In the genomic region with DNA sequence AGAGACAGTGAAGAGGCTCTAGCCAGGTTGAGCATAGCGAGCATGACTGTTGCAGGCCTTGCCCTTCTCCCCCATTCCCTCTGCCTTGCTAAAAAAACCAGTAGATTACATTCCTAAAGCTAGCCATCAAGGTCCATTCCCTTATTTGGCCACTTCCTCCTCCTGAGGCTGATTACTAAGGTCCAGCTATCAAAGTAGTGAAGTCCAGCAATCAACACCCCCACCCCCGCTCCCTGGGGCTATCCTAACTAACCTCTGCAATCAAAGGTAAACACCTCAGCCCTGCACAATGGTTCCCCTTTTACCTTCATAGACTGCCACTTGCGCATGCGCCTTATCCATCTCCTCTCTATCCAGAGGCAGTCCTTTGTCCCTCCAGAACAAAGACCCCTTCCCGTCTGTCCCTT, we compare ENCODE assay signal across 14 mouse cellular contexts.
A peak's percentile ranks its signal among the peaks of the same experiment; 100 is the strongest.
DNase-seq lines count a peak whose midpoint lies in the region; ATAC-seq and TF ChIP-seq lines count a peak whose summit lies in the region.
"Had no signal": no experiment of that assay in that cellular context is flagged by ENCODE, and none has a peak within 500 bp of the region (broad histone marks: within the 10 kb centered on the region; RNA-seq: fewer than 3 reads in every experiment).

No protein-coding gene starts in this region.

- H3K36me3 ChIP-seq in hindbrain, embryonic 10.5 days, result no peaks in the 10 kb centered on the region
- no peaks in the 10 kb centered on the region for H3K36me3 ChIP-seq in hindbrain, embryonic 12.5 days
- no peaks in the 10 kb centered on the region for H3K36me3 ChIP-seq in ES-Bruce4 (ENCODE audit: control insufficient read depth, insufficient read depth, low read length, poor library complexity, severe bottlenecking)
- H3K36me3 ChIP-seq in kidney, embryonic 15.5 days, result no peaks in the 10 kb centered on the region
- H3K36me3 ChIP-seq in thymus, adult 2 months (ENCODE audit: control insufficient read depth, insufficient read depth, low read length), result no peaks in the 10 kb centered on the region
- H3K36me3 ChIP-seq: G1E; limb, embryonic 12.5 days had no signal

- no peak overlapping the region for H3K4me2 ChIP-seq in hindbrain, embryonic 12.5 days (replicated peaks)
- no peak overlapping the region for H3K4me2 ChIP-seq in kidney, embryonic 15.5 days
- H3K4me2 ChIP-seq: limb, embryonic 12.5 days had no signal

- DNase-seq in hindbrain, embryonic 10.5 days (ENCODE audit: low spot score), result peak; percentile 41
- DNase-seq in adrenal gland, adult 2 months, result peak; percentile 58
- no peak for DNase-seq in thymus, adult 2 months
- DNase-seq in lung, postnatal 10 days, result no peak
- DNase-seq: heart, adult 11 months; right cerebral cortex, postnatal 4 days; thymus, postnatal 4 days had no signal

- H3K27me3 ChIP-seq in hindbrain, embryonic 10.5 days (ENCODE audit: insufficient read depth, poor library complexity, severe bottlenecking), result peaks cover 45% of the 10 kb centered on the region
- peaks cover 14% of the 10 kb centered on the region; the same call in 1 of the 2 replicates for H3K27me3 ChIP-seq in hindbrain, embryonic 12.5 days
- no peaks in the 10 kb centered on the region for H3K27me3 ChIP-seq in ES-Bruce4 (ENCODE audit: control insufficient read depth, insufficient read depth, low read length, poor library complexity, severe bottlenecking)
- peaks cover 38% of the 10 kb centered on the region for H3K27me3 ChIP-seq in kidney, embryonic 15.5 days
- no peaks in the 10 kb centered on the region for H3K27me3 ChIP-seq in thymus, adult 2 months (ENCODE audit: control insufficient read depth, insufficient read depth, low read length)

- peaks cover 24% of the 10 kb centered on the region; the same call in 1 of the 2 replicates for H3K4me1 ChIP-seq in hindbrain, embryonic 10.5 days (replicated peaks)
- no peaks in the 10 kb centered on the region for H3K4me1 ChIP-seq in hindbrain, embryonic 12.5 days
- peaks cover 2% of the 10 kb centered on the region for H3K4me1 ChIP-seq in ES-Bruce4 (ENCODE audit: control insufficient read depth, insufficient read depth, low read length)
- peaks cover 7% of the 10 kb centered on the region; the same call in 1 of the 2 replicates for H3K4me1 ChIP-seq in kidney, embryonic 15.5 days
- peaks cover 8% of the 10 kb centered on the region; the same call in 1 of the 2 replicates for H3K4me1 ChIP-seq in thymus, adult 2 months (replicated peaks; ENCODE audit: control insufficient read depth, insufficient read depth, low read length)
- H3K4me1 ChIP-seq: limb, embryonic 12.5 days had no signal

- peak overlapping the region; percentile 83 for H3K27ac ChIP-seq in hindbrain, embryonic 10.5 days
- H3K27ac ChIP-seq in hindbrain, embryonic 12.5 days, result no peak overlapping the region
- H3K27ac ChIP-seq in ES-Bruce4 (ENCODE audit: insufficient read depth, low read length), result peak overlapping the region; percentile 97
- no peak overlapping the region; the same call in 1 of the 2 replicates for H3K27ac ChIP-seq in kidney, embryonic 15.5 days
- H3K27ac ChIP-seq in thymus, adult 2 months (ENCODE audit: control insufficient read depth, insufficient read depth, low read length), result no peak overlapping the region
- H3K27ac ChIP-seq: limb, embryonic 12.5 days had no signal

- no peak for TF ChIP-seq CTCF in ES-Bruce4 (IDR thresholded peaks at IDR 0.05; ENCODE audit: low read depth, low read length)
- no peak for TF ChIP-seq CTCF in thymus, adult 2 months (IDR thresholded peaks at IDR 0.05; ENCODE audit: borderline replicate concordance, control insufficient read depth, extremely low read depth, insufficient read depth, low read length, poor library complexity)

- 27% methylated on average over 5 of the region's 5 CpGs for WGBS in hindbrain, embryonic 10.5 days
- WGBS in hindbrain, embryonic 12.5 days, result 26% methylated on average over 5 of the region's 5 CpGs
- 43% methylated on average over 5 of the region's 5 CpGs for WGBS in kidney, embryonic 15.5 days
- 99% methylated on average over 5 of the region's 5 CpGs for WGBS in thymus, adult 2 months

- no peak; the same call in 1 of the 2 replicates for ATAC-seq in hindbrain, embryonic 12.5 days (ENCODE audit: low FRiP score)
- ATAC-seq in kidney, embryonic 15.5 days (replicated peaks; ENCODE audit: low FRiP score), result peak; percentile 43; the same call in 1 of the 2 replicates
- ATAC-seq in activated CD4-positive, CD25-positive, alpha-beta regulatory T cell, adult 4 months, result no peak

- H3K9ac ChIP-seq in hindbrain, embryonic 12.5 days, result no peak overlapping the region
- no peak overlapping the region for H3K9ac ChIP-seq in ES-Bruce4 (ENCODE audit: low read depth, poor library complexity, severe bottlenecking)
- no peak overlapping the region for H3K9ac ChIP-seq in kidney, embryonic 15.5 days
- H3K9ac ChIP-seq: limb, embryonic 12.5 days had no signal

- no peak for TF ChIP-seq POLR2A in ES-Bruce4 (IDR thresholded peaks at IDR 0.05; ENCODE audit: insufficient read depth, low read length)
- no peak for TF ChIP-seq POLR2A in thymus, adult 2 months (IDR thresholded peaks at IDR 0.05; ENCODE audit: control insufficient read depth, extremely low read depth, insufficient read depth, low read length, poor library complexity)

- TF ChIP-seq EP300 in ES-Bruce4 (IDR thresholded peaks at IDR 0.05; ENCODE audit: insufficient read depth, low read depth, low read length), result peak; percentile 95

- no peaks in the 10 kb centered on the region for H3K9me3 ChIP-seq in hindbrain, embryonic 10.5 days
- H3K9me3 ChIP-seq in hindbrain, embryonic 12.5 days (replicated peaks), result no peaks in the 10 kb centered on the region
- H3K9me3 ChIP-seq in ES-Bruce4 (replicated peaks; ENCODE audit: control insufficient read depth, insufficient read depth, low read length, poor library complexity, severe bottlenecking), result no peaks in the 10 kb centered on the region
- H3K9me3 ChIP-seq in kidney, embryonic 15.5 days (replicated peaks), result no peaks in the 10 kb centered on the region
- H3K9me3 ChIP-seq: G1E; limb, embryonic 12.5 days had no signal

- no peak overlapping the region for H3K4me3 ChIP-seq in hindbrain, embryonic 10.5 days
- no peak overlapping the region for H3K4me3 ChIP-seq in hindbrain, embryonic 12.5 days
- no peak overlapping the region for H3K4me3 ChIP-seq in ES-Bruce4 (ENCODE audit: low read depth, low read length)
- no peak overlapping the region for H3K4me3 ChIP-seq in kidney, embryonic 15.5 days (replicated peaks)
- H3K4me3 ChIP-seq in thymus, adult 2 months (ENCODE audit: control insufficient read depth, insufficient read depth, low read length), result no peak overlapping the region
- H3K4me3 ChIP-seq: erythroblast, embryonic 14.5 days; limb, embryonic 12.5 days had no signal

Comparison
In these comparisons a context has a peak if more than half of its experiments do, and no peak if none do; other contexts are left out.
1. H3K27ac ChIP-seq: peak in hindbrain, embryonic 10.5 days (single experiment) and ES-Bruce4 (single experiment); none in hindbrain, embryonic 12.5 days (single experiment), kidney, embryonic 15.5 days (single experiment) and thymus, adult 2 months (single experiment).
2. DNase-seq: peak in hindbrain, embryonic 10.5 days (single experiment) and adrenal gland, adult 2 months (single experiment); none in thymus, adult 2 months (single experiment) and lung, postnatal 10 days (single experiment).